Mouse (Mus musculus) bone marrow macrophage, adult 2 months (primary cell): ENCODE measurements at regions not wholly inside any gene's neighbourhood (a gene's known extent, or its start where the extent isn't known, plus 50 kb on each side); places are given as distances from the start of the nearest gene placed in this dataset.
"Not testable (repeated sequence)": the region's sequence is repeated elsewhere in the genome, so short reads cannot be mapped to it uniquely, and the experiment has no call there.

ENCODE experiments used
- H3K27ac ChIP-seq: 2 replicates; pipeline ENCODE4 v1.5.1; 2012; ENCODE audit warnings: low read depth, low read length; ENCODE audit not compliant: insufficient read depth
- H3K4me1 ChIP-seq: 2 replicates; pipeline ENCODE4 v1.6.1; 2012; ENCODE audit warnings: low read length; ENCODE audit not compliant: control insufficient read depth, insufficient read depth
- H3K4me3 ChIP-seq: 2 replicates; pipeline ENCODE4 v1.5.1; 2012; ENCODE audit warnings: mild to moderate bottlenecking, low read length, moderate library complexity; ENCODE audit not compliant: insufficient read depth
- CTCF ChIP-seq: IDR thresholded peaks from 2 replicates; pipeline ENCODE4 v1.5.1; 2012; ENCODE audit warnings: low read depth, mild to moderate bottlenecking, low read length, moderate library complexity
- POLR2A ChIP-seq: IDR thresholded peaks from 2 replicates; pipeline ENCODE4 v1.6.1; 2012; ENCODE audit warnings: mild to moderate bottlenecking, low read depth, low read length, borderline replicate concordance

GRCm38 (mm10) chr1:143258470-143259215 is 381.8 kb upstream of the B3galt2 start:
- no peak overlapping the region for H3K4me3 ChIP-seq
- no peak for TF ChIP-seq POLR2A
- no peak for TF ChIP-seq CTCF
- no peaks in the 10 kb centered on the region for H3K4me1 ChIP-seq
- H3K27ac ChIP-seq: no peak overlapping the region

GRCm38 (mm10) chr1:143263263-143264038 is 377.0 kb upstream of the B3galt2 start:
- H3K27ac ChIP-seq: no peak overlapping the region
- H3K4me1 ChIP-seq: no peaks in the 10 kb centered on the region
- no peak overlapping the region for H3K4me3 ChIP-seq
- TF ChIP-seq POLR2A (no peak), CTCF (no peak)

GRCm38 (mm10) chr1:143265216-143265615 is 375.2 kb upstream of the B3galt2 start:
- Histone ChIP-seq H3K4me3 (no peak overlapping the region), H3K4me1 (no peaks in the 10 kb centered on the region), H3K27ac (no peak overlapping the region)
- TF ChIP-seq CTCF (no peak), POLR2A (no peak)

- no peak overlapping the region for H3K27ac ChIP-seq
- H3K4me1 ChIP-seq: no peaks in the 10 kb centered on the region
- no peak for TF ChIP-seq POLR2A
- no peak for TF ChIP-seq CTCF
- no peak overlapping the region for H3K4me3 ChIP-seq
Measured at GRCm38 (mm10) chr1:143286274-143286967, 354.0 kb upstream of the B3galt2 start.

GRCm38 (mm10) chr1:143287448-143287847 is 353.0 kb upstream of the B3galt2 start:
- Histone ChIP-seq H3K27ac (no peak overlapping the region), H3K4me1 (no peaks in the 10 kb centered on the region), H3K4me3 (no peak overlapping the region)
- no peak for TF ChIP-seq CTCF
- TF ChIP-seq POLR2A: no peak

- no peak overlapping the region for H3K4me3 ChIP-seq
- no peaks in the 10 kb centered on the region for H3K4me1 ChIP-seq
- no peak overlapping the region for H3K27ac ChIP-seq
- TF ChIP-seq POLR2A (no peak), CTCF (no peak)
Measured at GRCm38 (mm10) chr1:143296555-143296954, 343.9 kb upstream of the B3galt2 start.

- no peak overlapping the region for H3K4me3 ChIP-seq
- H3K4me1 ChIP-seq: no peaks in the 10 kb centered on the region
- no peak overlapping the region for H3K27ac ChIP-seq
- TF ChIP-seq POLR2A: no peak
- no peak for TF ChIP-seq CTCF
Measured at GRCm38 (mm10) chr1:143307379-143307778, 333.1 kb upstream of the B3galt2 start.

- Histone ChIP-seq H3K4me3 (no peak overlapping the region), H3K27ac (no peak overlapping the region), H3K4me1 (no peaks in the 10 kb centered on the region)
- no peak for TF ChIP-seq CTCF
Measured at GRCm38 (mm10) chr1:143318381-143318780, 322.1 kb upstream of the B3galt2 start.

GRCm38 (mm10) chr1:143319568-143319967 is 320.9 kb upstream of the B3galt2 start:
- no peak overlapping the region for H3K27ac ChIP-seq
- H3K4me1 ChIP-seq: no peaks in the 10 kb centered on the region
- no peak overlapping the region for H3K4me3 ChIP-seq
- TF ChIP-seq POLR2A: no peak
- TF ChIP-seq CTCF: no peak

- H3K4me3 ChIP-seq: no peak overlapping the region
- TF ChIP-seq CTCF: no peak
- TF ChIP-seq POLR2A: no peak
- no peaks in the 10 kb centered on the region for H3K4me1 ChIP-seq
- no peak overlapping the region for H3K27ac ChIP-seq
Measured at GRCm38 (mm10) chr1:143351388-143351787, 289.1 kb upstream of the B3galt2 start.

- H3K27ac ChIP-seq, H3K4me1 ChIP-seq, H3K4me3 ChIP-seq: not testable (repeated sequence)
Measured at GRCm38 (mm10) chr1:143360256-143360655, 280.2 kb upstream of the B3galt2 start.
